Mouse (Mus musculus) liver, embryonic 12.5 days (tissue): ENCODE results near the gene Utp15. TPM values are rescaled to one million over a fixed set of nuclear protein-coding genes. Genes with fewer than 3 reads are reported as not detected.

Experiments
- ATAC-seq: fragments of 200-750 bp; cut with Nextera tagmentation; 2 replicates; pipeline ENCODE4 v1.8.0; 2017; ENCODE audit warnings: moderate number of reproducible peaks, mild to moderate bottlenecking, moderate library complexity
- H3K27ac ChIP-seq: fragments of 300-500 bp; sonication (generic); 2 replicates; pipeline ENCODE4 v1.5.1; 2016; ENCODE audit warnings: mild to moderate bottlenecking
- H3K27me3 ChIP-seq: fragments of 300-500 bp; sonication (generic); replicated peaks from 2 replicates; pipeline ENCODE4 v1.6.1; 2016; ENCODE audit warnings: mild to moderate bottlenecking, moderate library complexity
- H3K36me3 ChIP-seq: fragments of 300-500 bp; sonication (generic); 2 replicates; pipeline ENCODE4 v1.6.1; 2016; ENCODE audit warnings: mild to moderate bottlenecking, moderate library complexity
- H3K4me1 ChIP-seq: fragments of 300-500 bp; sonication (generic); 2 replicates; pipeline ENCODE4 v1.6.1; 2016
- H3K4me2 ChIP-seq: fragments of 300-500 bp; sonication (generic); 2 replicates; pipeline ENCODE4 v1.6.1; 2016; ENCODE audit warnings: mild to moderate bottlenecking, moderate library complexity
- H3K4me3 ChIP-seq: fragments of 300-500 bp; sonication (generic); 2 replicates; pipeline ENCODE4 v1.5.1; 2016; ENCODE audit warnings: mild to moderate bottlenecking, moderate library complexity
- H3K9ac ChIP-seq: fragments of 300-500 bp; sonication (generic); 2 replicates; pipeline ENCODE4 v1.6.1; 2016; ENCODE audit warnings: mild to moderate bottlenecking, moderate library complexity
- H3K9me3 ChIP-seq: fragments of 300-500 bp; sonication (generic); replicated peaks from 2 replicates; pipeline ENCODE4 v1.6.1; 2016; ENCODE audit warnings: mild to moderate bottlenecking, moderate library complexity
- WGBS: fragments of 180-500 bp; shearing (Covaris S2); methylation state at CpG from one replicate; pipeline ENCODE4 v1.1.7; 2016; ENCODE audit not compliant: insufficient replicate concordance; 5-methylcytosine and 5-hydroxymethylcytosine counted together
- polyA plus RNA-seq: library from polyadenylated mRNA; unstranded; fragments of >200 nt; fragmentation: Nextera tagmentation; extraction: Ambion mirVana; gene quantifications from 2 replicates; pipeline ENCODE4 v1.2.1, GENCODE M21; 2016

The Utp15 gene
- polyA plus RNA-seq, 1 experiment from 2014 or later: 26.9 TPM

GRCm38 (mm10) chr13:98205111-98205510, 57.7 kb downstream of the Utp15 start:
- Histone ChIP-seq H3K27me3 (peaks cover 87% of the 10 kb centered on the region), H3K4me3 (peak overlapping the region; percentile 65; the same call in 1 of the 2 replicates), H3K9ac (no peak overlapping the region), H3K9me3 (no peaks in the 10 kb centered on the region), H3K27ac (no peak overlapping the region), H3K4me2 (peak overlapping the region; percentile 96), H3K36me3 (no peaks in the 10 kb centered on the region), H3K4me1 (peaks cover 12% of the 10 kb centered on the region)
- no peak for ATAC-seq
- WGBS: 44% methylated on average over 8 of the region's 8 CpGs

- 60% methylated on average over 8 of the region's 8 CpGs for WGBS
- no peak overlapping the region for H3K4me3 ChIP-seq
- H3K27me3 ChIP-seq: peaks cover 88% of the 10 kb centered on the region
- H3K27ac ChIP-seq: no peak overlapping the region
- no peaks in the 10 kb centered on the region for H3K9me3 ChIP-seq
- peaks cover 12% of the 10 kb centered on the region for H3K4me1 ChIP-seq
- ATAC-seq: no peak
- H3K4me2 ChIP-seq: no peak overlapping the region
- no peaks in the 10 kb centered on the region for H3K36me3 ChIP-seq
- H3K9ac ChIP-seq: no peak overlapping the region
Measured at GRCm38 (mm10) chr13:98204371-98204770, 58.5 kb downstream of the Utp15 start.

GRCm38 (mm10) chr13:98201436-98201835, 61.4 kb downstream of the Utp15 start:
- Histone ChIP-seq H3K27me3 (peaks cover 65% of the 10 kb centered on the region), H3K4me3 (no peak overlapping the region), H3K9me3 (no peaks in the 10 kb centered on the region), H3K27ac (no peak overlapping the region), H3K36me3 (no peaks in the 10 kb centered on the region), H3K9ac (no peak overlapping the region), H3K4me2 (no peak overlapping the region), H3K4me1 (peaks cover 9% of the 10 kb centered on the region)
- no peak for ATAC-seq
- 39% methylated on average over 9 of the region's 9 CpGs for WGBS

Other genes starting within 250 kb of the Utp15 start
- gene Arhgef28, start 56.6 kb downstream of the Utp15 start, polyA plus RNA-seq: 0.85 and 1.2 TPM in 2 replicates
- 11.6 and 11.7 TPM in 2 replicates for gene Ankra2, start within 50 bp of the Utp15 start, polyA plus RNA-seq
- gene Gm21976, start 16.8 kb upstream of the Utp15 start, polyA plus RNA-seq: not detected in 2 replicates
- 552 and 568 TPM in 2 replicates for gene Btf3, start 54.0 kb upstream of the Utp15 start, polyA plus RNA-seq
- not detected in 2 replicates for gene Foxd1, start 91.2 kb upstream of the Utp15 start, polyA plus RNA-seq
- 0.63 and 0.98 TPM in 2 replicates for gene Gm10320, start 229.0 kb upstream of the Utp15 start, polyA plus RNA-seq